Mouse (Mus musculus) stomach, postnatal 0 days (tissue): ENCODE results near the gene 1700061G19Rik.

Experiments used
- CTCF ChIP-seq: IDR thresholded peaks from 2 replicates; pipeline ENCODE4 v1.5.1; 2016; ENCODE audit warnings: antibody characterized with exemption, low read depth, mild to moderate bottlenecking, moderate library complexity
- EP300 ChIP-seq: optimal IDR thresholded peaks from 2 replicates; pipeline ENCODE3; 2016; ENCODE audit warnings: antibody characterized with exemption

DNA sequence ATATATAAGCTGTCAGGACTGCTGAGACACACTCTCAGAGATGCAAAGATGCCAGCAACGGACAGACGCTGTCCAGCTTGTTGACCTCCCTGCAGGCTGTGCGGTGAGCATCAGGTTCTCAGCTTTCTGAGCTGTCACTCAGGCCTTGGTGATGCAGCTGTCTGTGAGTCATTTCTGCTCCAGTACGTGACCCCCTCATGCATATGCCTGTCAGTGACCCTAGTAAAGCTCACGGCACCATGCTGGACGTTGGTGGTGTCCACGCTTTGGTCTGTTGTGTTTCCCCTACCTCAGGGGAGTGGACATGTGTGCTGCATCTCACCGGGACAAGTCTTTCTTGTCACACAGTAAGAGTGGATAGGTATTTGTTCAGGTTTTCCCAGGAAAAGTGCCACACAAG is 3.5 kb upstream of the 1700061G19Rik start:
- TF ChIP-seq CTCF (no peak), EP300 (no peak)
